Mouse (Mus musculus): ENCODE measurements at regions not wholly inside any gene's neighbourhood (a gene's known extent, or its start where the extent isn't known, plus 50 kb on each side); places are given as distances from the start of the nearest gene placed in this dataset.

GRCm38 (mm10) chr5:73887306-73887958, 180.8 kb downstream of the Usp46 start:
- Histone ChIP-seq H3K9me3 (no peaks in the 10 kb centered on the region), H3K36me3 (no peaks in the 10 kb centered on the region), H3K4me1 (replicated peaks) (no peaks in the 10 kb centered on the region; the same call in 1 of the 2 replicates), H3K27ac (replicated peaks) (no peak overlapping the region), H3K4me3 (no peak overlapping the region), H3K4me2 (no peak overlapping the region), H3K9ac (no peak overlapping the region), H3K27me3 (no peaks in the 10 kb centered on the region)
- ATAC-seq (ENCODE audit: low FRiP score, low read depth) = no peak
- 65% methylated on average over 8 of the region's 8 CpGs for WGBS

GRCm38 (mm10) chr5:73888391-73888790, 179.8 kb downstream of the Usp46 start:
- Histone ChIP-seq H3K9ac (no peak overlapping the region), H3K27ac (replicated peaks) (no peak overlapping the region), H3K4me2 (no peak overlapping the region), H3K36me3 (no peaks in the 10 kb centered on the region), H3K27me3 (no peaks in the 10 kb centered on the region), H3K9me3 (no peaks in the 10 kb centered on the region), H3K4me3 (no peak overlapping the region), H3K4me1 (replicated peaks) (no peaks in the 10 kb centered on the region; the same call in 1 of the 2 replicates)
- 37% methylated on average over 2 of the region's 2 CpGs for WGBS
- no peak for ATAC-seq (ENCODE audit: low FRiP score, low read depth)

GRCm38 (mm10) chr5:73889342-73889741, 178.9 kb downstream of the Usp46 start:
- H3K4me1 ChIP-seq (replicated peaks) = no peaks in the 10 kb centered on the region; the same call in 1 of the 2 replicates
- no peak overlapping the region for H3K4me3 ChIP-seq
- H3K36me3 ChIP-seq = no peaks in the 10 kb centered on the region
- ATAC-seq (ENCODE audit: low FRiP score, low read depth) = no peak
- no peak overlapping the region for H3K9ac ChIP-seq
- 76% methylated on average over 1 of the region's 1 CpGs for WGBS
- no peaks in the 10 kb centered on the region for H3K27me3 ChIP-seq
- H3K9me3 ChIP-seq = no peaks in the 10 kb centered on the region
- no peak overlapping the region for H3K27ac ChIP-seq (replicated peaks)
- H3K4me2 ChIP-seq = no peak overlapping the region

GRCm38 (mm10) chr5:73890942-73891341, 177.3 kb downstream of the Usp46 start:
- ATAC-seq (ENCODE audit: low FRiP score, low read depth) = no peak
- Histone ChIP-seq H3K9ac (no peak overlapping the region), H3K4me1 (replicated peaks) (no peaks in the 10 kb centered on the region), H3K4me2 (no peak overlapping the region), H3K4me3 (no peak overlapping the region), H3K27ac (replicated peaks) (no peak overlapping the region), H3K27me3 (no peaks in the 10 kb centered on the region), H3K36me3 (no peaks in the 10 kb centered on the region), H3K9me3 (no peaks in the 10 kb centered on the region; the same call in 1 of the 2 replicates)
- 71% methylated on average over 4 of the region's 4 CpGs for WGBS

- H3K9ac ChIP-seq = no peak overlapping the region
- no peak overlapping the region for H3K4me2 ChIP-seq
- no peaks in the 10 kb centered on the region for H3K36me3 ChIP-seq
- no peak for ATAC-seq (ENCODE audit: low FRiP score, low read depth)
- no peak overlapping the region for H3K27ac ChIP-seq (replicated peaks)
- H3K27me3 ChIP-seq = no peaks in the 10 kb centered on the region
- no peaks in the 10 kb centered on the region; the same call in 1 of the 2 replicates for H3K9me3 ChIP-seq
- WGBS = 90% methylated on average over 11 of the region's 11 CpGs
- no peaks in the 10 kb centered on the region for H3K4me1 ChIP-seq (replicated peaks)
- H3K4me3 ChIP-seq = no peak overlapping the region
These were observed 176.6 kb downstream of the Usp46 start for GRCm38 (mm10) chr5:73891606-73892005.

- H3K4me2 ChIP-seq = no peak overlapping the region
- no peaks in the 10 kb centered on the region; the same call in 1 of the 2 replicates for H3K9me3 ChIP-seq
- H3K4me1 ChIP-seq (replicated peaks) = no peaks in the 10 kb centered on the region
- WGBS = 44% methylated on average over 4 of the region's 4 CpGs
- H3K4me3 ChIP-seq = no peak overlapping the region
- no peak for ATAC-seq (ENCODE audit: low FRiP score, low read depth)
- no peak overlapping the region for H3K9ac ChIP-seq
- no peaks in the 10 kb centered on the region for H3K36me3 ChIP-seq
- H3K27ac ChIP-seq (replicated peaks) = no peak overlapping the region
- H3K27me3 ChIP-seq = no peaks in the 10 kb centered on the region
These were observed 175.6 kb downstream of the Usp46 start for GRCm38 (mm10) chr5:73892440-73893225.

GRCm38 (mm10) chr5:73895186-73895585, 173.0 kb downstream of the Usp46 start:
- Histone ChIP-seq H3K27ac (replicated peaks) (no peak overlapping the region), H3K36me3 (no peaks in the 10 kb centered on the region), H3K4me3 (no peak overlapping the region), H3K4me2 (no peak overlapping the region), H3K4me1 (replicated peaks) (no peaks in the 10 kb centered on the region), H3K9ac (no peak overlapping the region), H3K27me3 (no peaks in the 10 kb centered on the region), H3K9me3 (no peaks in the 10 kb centered on the region; the same call in 1 of the 2 replicates)
- ATAC-seq (ENCODE audit: low FRiP score, low read depth) = no peak
- WGBS = 92% methylated on average over 5 of the region's 5 CpGs

GRCm38 (mm10) chr5:73896785-73897184, 171.4 kb downstream of the Usp46 start:
- WGBS = 93% methylated on average over 1 of the region's 1 CpGs
- no peaks in the 10 kb centered on the region; the same call in 1 of the 2 replicates for H3K9me3 ChIP-seq
- H3K4me2 ChIP-seq = no peak overlapping the region
- H3K27ac ChIP-seq (replicated peaks) = no peak overlapping the region
- H3K9ac ChIP-seq = no peak overlapping the region
- H3K4me1 ChIP-seq (replicated peaks) = no peaks in the 10 kb centered on the region
- no peaks in the 10 kb centered on the region for H3K27me3 ChIP-seq
- no peak for ATAC-seq (ENCODE audit: low FRiP score, low read depth)
- H3K4me3 ChIP-seq = no peak overlapping the region
- no peaks in the 10 kb centered on the region for H3K36me3 ChIP-seq

- H3K4me3 ChIP-seq = no peak overlapping the region
- no peaks in the 10 kb centered on the region for H3K27me3 ChIP-seq
- no peaks in the 10 kb centered on the region for H3K9me3 ChIP-seq
- 84% methylated on average over 1 of the region's 1 CpGs for WGBS
- H3K4me2 ChIP-seq = no peak overlapping the region
- ATAC-seq (ENCODE audit: low FRiP score, low read depth) = no peak
- no peaks in the 10 kb centered on the region for H3K36me3 ChIP-seq
- H3K9ac ChIP-seq = no peak overlapping the region
- H3K4me1 ChIP-seq (replicated peaks) = peaks cover 12% of the 10 kb centered on the region
- H3K27ac ChIP-seq (replicated peaks) = no peak overlapping the region
These were observed 166.6 kb downstream of the Usp46 start for GRCm38 (mm10) chr5:73901651-73902050.

- 51% methylated on average over 7 of the region's 7 CpGs for WGBS
- H3K36me3 ChIP-seq = no peaks in the 10 kb centered on the region
- H3K9me3 ChIP-seq = no peaks in the 10 kb centered on the region
- no peak overlapping the region for H3K9ac ChIP-seq
- peak overlapping the region; percentile 10; the same call in 1 of the 2 replicates for H3K27ac ChIP-seq (replicated peaks)
- peaks cover 12% of the 10 kb centered on the region for H3K4me1 ChIP-seq (replicated peaks)
- H3K4me3 ChIP-seq = no peak overlapping the region
- no peak for ATAC-seq (ENCODE audit: low FRiP score, low read depth)
- peak overlapping the region; percentile 27; the same call in 1 of the 2 replicates for H3K4me2 ChIP-seq
- no peaks in the 10 kb centered on the region for H3K27me3 ChIP-seq
These were observed 165.6 kb downstream of the Usp46 start for GRCm38 (mm10) chr5:73902470-73903218.

- H3K4me3 ChIP-seq = no peak overlapping the region
- no peaks in the 10 kb centered on the region for H3K27me3 ChIP-seq
- H3K9ac ChIP-seq = no peak overlapping the region
- no peak for ATAC-seq (ENCODE audit: low FRiP score, low read depth)
- H3K27ac ChIP-seq (replicated peaks) = peak overlapping the region; percentile 10; the same call in 1 of the 2 replicates
- peak overlapping the region; percentile 27; the same call in 1 of the 2 replicates for H3K4me2 ChIP-seq
- 25% methylated on average over 8 of the region's 8 CpGs for WGBS
- no peaks in the 10 kb centered on the region for H3K9me3 ChIP-seq
- H3K4me1 ChIP-seq (replicated peaks) = peaks cover 12% of the 10 kb centered on the region
- H3K36me3 ChIP-seq = no peaks in the 10 kb centered on the region
These were observed 165.0 kb downstream of the Usp46 start for GRCm38 (mm10) chr5:73903219-73903570.

Data from hindbrain, embryonic 15.5 days (tissue).